Mouse (Mus musculus) hindbrain, embryonic 15.5 days (tissue): ENCODE data around the gene Abca1. TPM values are rescaled to one million over a fixed set of nuclear protein-coding genes. Genes with fewer than 3 reads are reported as not detected.

Experiments used
- polyA plus RNA-seq: library from polyadenylated mRNA; unstranded; fragments of >200 nt; fragmentation: Nextera tagmentation; extraction: Ambion mirVana; gene quantifications from 2 replicates; pipeline ENCODE4 v1.2.1, GENCODE M21; 2015

Gene Abca1
- polyA plus RNA-seq, 1 experiment from 2014 or later: 10.1 TPM

Other genes starting within 250 kb of the Abca1 start
- not detected in 2 replicates for gene Olfr272, start 240.7 kb downstream of the Abca1 start, polyA plus RNA-seq
- gene Olfr270, start 195.3 kb downstream of the Abca1 start, polyA plus RNA-seq: not detected in 2 replicates
- gene Nipsnap3a, start 170.6 kb downstream of the Abca1 start, polyA plus RNA-seq: not detected in 2 replicates
- 165 and 168 TPM in 2 replicates for gene Nipsnap3b, start 148.0 kb downstream of the Abca1 start, polyA plus RNA-seq